Mouse (Mus musculus) cerebellum, postnatal 4 days (tissue): ENCODE results near the gene Hephl1.
"Not testable (repeated sequence)": the region's sequence is repeated elsewhere in the genome, so short reads cannot be mapped to it uniquely, and the experiment has no call there.

ENCODE experiments used
- DNase-seq, 2 experiments: peaks; one replicate each; pipeline ENCODE4 v3.0.0; 2022; ENCODE audit warnings: low spot score in 2 of 2, mixed read lengths in 1 of 2

Gene Hephl1

DNA sequence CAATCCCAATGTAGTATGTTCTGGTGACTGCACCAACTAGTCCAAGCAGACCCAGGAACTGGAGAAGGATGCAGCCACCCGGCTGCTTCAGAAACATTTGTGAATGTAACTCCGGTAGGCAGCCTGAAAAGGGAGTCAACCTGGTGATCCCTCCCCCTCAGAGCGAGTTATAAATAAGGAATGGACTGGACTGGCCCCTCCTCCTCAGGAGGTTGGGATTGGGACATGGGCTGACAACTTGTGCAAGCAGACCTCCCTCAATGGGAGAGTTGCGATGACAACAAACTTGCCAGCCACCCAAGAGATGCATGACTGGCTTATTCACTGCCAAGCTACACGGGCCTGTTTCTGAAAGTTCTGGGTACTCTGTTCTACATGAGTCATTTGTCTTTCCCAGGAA, at the start of gene Hephl1:
Gene Hephl1, minus strand, starts transcription at position 101 of the 400 bp plus-strand sequence.
- no peak for DNase-seq

DNA sequence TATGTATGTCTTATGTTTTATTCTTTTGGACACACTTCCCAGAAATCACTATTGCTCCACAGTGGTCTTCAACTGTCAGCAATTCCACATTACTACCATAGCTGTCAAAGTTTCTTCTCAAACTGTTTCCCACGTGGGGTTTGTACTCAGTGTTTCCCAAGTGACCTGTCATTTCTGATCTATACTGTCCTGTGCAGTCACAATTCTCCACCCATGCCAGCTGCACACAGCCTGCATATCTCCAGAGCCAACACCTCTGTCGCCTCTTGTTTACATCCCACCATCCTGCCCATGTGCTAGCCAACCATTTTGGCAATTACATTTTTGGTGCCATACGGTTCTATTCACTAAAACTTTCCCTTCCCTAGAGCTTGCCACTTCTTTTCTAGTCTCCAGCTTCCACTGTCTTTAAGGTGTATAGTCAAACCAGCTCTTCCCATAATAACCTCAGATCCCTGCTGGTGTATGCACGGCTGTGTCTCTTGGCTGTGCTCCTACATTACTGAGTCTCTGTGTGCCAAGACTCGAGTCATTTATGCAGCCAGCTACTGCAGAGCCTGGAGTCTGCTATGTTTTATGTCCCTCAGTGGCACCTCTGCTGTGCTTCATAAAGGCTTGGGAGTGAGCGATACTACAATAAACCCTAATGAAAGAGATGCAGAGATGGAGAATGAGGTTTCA, 37.5 kb upstream of the Hephl1 start:
- DNase-seq: no peak

- no peak for DNase-seq
Measured at GRCm38 (mm10) chr9:15140546-15140945, 28.6 kb upstream of the Hephl1 start.

DNA sequence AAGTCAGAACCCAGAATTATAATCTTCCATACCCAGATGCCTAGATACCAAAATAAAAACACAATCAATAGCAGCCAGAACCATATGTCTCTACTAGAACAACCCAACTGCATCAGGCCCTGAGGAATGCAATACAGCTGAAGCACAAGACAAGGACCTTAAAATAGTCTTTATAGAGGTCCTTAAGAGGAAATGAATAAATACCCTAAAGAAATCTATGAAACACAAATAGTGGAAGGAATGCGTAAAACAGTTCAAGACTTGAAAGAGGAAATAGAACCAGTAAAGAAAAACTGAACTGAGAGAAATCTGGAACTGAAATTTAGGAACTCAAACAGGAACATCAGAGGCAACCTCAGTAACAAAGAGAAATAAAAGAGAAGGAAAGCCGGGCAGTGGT, 14.0 kb upstream of the Hephl1 start:
- no peak for DNase-seq

- DNase-seq: no peak
Measured at GRCm38 (mm10) chr9:15122431-15122830, 10.5 kb upstream of the Hephl1 start.

- DNase-seq: no peak
Measured at GRCm38 (mm10) chr9:15120841-15121358, 9.0 kb upstream of the Hephl1 start.

DNA sequence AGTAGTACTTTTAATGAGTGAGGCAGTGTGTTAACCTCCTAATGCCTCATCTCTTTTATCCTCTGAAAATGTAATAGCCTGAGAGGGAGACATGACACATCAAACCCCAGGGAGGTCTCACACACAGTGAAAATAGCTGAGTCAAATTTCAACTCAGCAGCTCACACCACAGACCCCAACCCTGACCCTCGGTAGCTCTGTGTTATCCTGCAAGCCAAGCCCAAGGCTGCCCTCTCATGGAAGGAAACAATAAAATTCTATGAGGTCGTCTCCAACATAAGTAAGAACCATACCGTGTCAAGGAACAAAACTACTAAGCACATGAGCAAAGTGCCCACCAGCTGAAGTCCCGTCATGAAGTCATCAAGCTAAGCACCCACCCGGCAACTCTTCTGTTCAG, 8.3 kb upstream of the Hephl1 start:
- DNase-seq: no peak

DNA sequence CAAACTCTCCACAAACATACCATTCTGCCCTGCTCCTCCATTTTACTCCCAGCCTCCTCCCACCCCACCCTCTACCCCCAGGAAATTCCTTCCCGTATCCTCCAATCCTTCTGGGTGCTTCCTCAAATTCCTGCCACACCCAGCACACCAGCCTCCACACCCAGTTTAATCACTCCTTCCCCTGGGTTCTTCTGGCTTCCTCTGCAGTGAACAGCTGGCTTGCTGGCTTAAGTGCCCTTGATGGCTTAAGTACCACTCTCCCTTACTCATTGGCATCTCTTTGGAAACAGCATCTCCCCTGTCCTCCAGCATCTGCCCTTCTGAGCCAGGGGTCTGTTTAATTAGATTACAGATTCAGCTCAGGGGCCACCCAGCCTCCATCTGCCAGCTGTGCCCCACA, 7.6 kb upstream of the Hephl1 start:
- DNase-seq: no peak

DNA sequence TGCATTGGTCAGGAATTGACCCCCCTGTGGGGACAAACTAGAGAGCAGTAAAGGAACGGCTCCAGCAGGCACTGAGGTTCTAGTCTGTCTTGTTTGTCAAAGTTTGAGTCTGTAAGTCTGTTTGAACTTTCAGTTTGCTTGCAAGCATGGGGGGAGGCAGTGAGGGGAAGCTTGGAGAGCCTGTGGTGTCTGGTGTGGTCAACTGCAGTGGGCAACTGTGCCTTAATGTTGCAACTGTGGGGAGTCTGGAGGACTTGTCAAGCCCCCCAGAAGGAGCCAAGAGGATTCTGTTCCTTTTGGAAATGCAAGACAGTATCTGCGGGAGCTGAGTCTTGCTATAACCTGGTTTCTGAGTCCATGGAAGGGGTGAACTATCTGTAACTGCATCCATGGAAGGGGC, 4.3 kb upstream of the Hephl1 start:
- DNase-seq: no peak

DNA sequence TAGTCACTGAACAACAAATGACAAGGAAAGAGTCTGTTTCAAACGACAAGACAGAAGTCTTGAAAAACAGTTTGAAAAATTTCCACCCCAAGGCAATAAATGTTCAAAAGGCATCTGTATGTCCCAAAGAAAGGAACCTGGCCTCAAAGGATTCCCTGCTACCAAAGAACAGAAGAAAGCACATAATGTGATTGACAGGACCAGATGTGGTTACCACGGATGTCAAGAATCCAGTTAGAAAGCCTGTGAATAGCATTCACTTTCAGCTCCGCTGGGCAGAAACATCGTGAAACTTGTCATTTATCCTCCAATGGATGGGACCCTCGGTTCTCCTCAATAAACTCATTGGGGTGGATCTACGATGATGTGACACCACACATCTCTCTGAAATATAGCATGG, 2.2 kb upstream of the Hephl1 start:
- no peak for DNase-seq

- no peak for DNase-seq
Measured at GRCm38 (mm10) chr9:15108101-15108500, 3.8 kb downstream of the Hephl1 start.

DNA sequence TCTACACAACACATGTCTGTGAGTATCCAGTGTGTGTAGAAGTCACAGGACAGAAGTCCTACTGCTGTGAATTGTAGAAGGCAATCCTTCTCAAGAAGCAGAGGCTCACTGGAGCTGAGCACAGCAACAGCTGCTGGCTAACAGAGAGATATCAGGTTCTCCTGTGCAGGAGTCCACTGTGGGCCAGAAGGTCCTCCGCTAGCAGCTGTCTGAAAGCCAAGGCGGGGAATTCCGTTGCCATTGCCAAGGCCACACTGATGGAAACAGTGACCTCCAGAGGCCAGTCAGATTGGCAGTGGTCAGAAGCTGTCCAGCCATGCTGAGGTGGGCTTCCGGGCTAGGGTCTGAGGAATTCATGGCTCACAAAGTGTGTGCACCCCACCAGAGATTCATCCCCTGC, 6.8 kb downstream of the Hephl1 start:
- no peak for DNase-seq

DNA sequence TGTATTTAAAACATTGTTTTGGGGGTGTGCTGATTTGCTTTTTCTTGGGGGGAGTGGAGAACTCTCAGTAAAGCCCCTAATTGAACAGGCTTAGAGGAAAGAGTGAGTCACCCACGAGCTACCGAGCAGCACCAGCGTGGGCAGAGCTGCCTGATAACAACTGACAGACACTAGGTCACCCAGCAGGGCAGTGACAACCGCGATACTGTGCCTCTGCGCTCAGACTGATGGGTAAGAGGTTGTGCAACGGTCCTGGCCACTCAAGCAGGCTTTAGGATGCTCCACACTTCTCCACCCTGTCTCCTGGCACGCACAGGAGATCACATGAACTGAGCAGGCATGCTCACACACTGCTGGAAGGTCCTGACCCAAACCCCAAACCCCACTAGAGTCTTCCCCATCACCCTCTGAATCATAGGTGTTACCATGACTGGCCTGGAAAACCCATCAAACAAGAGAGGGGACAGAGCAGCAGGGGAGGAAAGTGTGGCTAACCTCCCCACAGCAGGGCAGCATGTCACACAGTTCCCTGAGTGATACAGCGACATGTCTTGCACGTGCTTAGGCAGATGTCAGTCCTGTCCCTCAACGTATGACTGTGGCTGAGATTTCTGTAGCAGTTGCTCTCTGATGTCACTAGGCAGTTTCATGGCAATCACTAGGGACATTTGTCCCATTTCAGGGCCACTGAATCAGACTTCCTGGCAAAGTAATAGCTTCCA, 8.2 kb downstream of the Hephl1 start:
- no peak for DNase-seq

DNA sequence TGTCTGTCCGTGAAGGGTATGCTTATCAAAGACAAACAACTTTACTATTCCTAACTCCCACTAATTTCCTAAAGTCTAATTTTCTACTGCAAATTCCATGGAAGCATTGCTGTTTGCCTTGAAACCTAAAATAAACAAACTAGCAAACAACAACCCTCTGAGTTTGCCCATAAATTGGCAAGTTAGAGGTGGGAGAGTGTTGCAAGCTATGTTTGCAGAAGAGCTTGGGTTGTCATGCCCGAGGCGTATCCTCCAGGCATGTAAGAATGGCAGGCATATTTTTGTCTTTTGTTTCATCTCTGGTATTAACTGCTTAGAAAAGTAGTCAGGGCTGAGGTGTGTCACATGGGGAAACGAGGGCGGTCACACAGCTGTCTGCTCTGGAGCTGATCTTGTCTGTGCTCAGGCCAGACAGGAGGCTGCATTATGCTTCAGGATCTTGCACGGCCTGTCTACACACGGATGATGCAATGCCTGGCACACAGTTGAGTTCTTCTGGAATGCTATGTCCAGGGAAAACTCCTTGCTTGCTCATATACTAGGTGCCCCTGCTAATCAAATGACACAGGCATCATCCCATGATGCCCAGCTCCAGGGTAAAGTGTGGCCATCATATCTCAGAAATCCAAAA, 10.3 kb downstream of the Hephl1 start:
- DNase-seq: no peak

- DNase-seq: not testable (repeated sequence)
Measured at GRCm38 (mm10) chr9:15098421-15098820, 13.5 kb downstream of the Hephl1 start.

- DNase-seq: no peak
Measured at GRCm38 (mm10) chr9:15097172-15097571, 14.7 kb downstream of the Hephl1 start.

GRCm38 (mm10) chr9:15096161-15096560, 15.7 kb downstream of the Hephl1 start:
- DNase-seq: no peak

GRCm38 (mm10) chr9:15095206-15095605, 16.7 kb downstream of the Hephl1 start:
- no peak for DNase-seq

- DNase-seq: no peak
Measured at GRCm38 (mm10) chr9:15068686-15069295, 43.1 kb downstream of the Hephl1 start.

DNA sequence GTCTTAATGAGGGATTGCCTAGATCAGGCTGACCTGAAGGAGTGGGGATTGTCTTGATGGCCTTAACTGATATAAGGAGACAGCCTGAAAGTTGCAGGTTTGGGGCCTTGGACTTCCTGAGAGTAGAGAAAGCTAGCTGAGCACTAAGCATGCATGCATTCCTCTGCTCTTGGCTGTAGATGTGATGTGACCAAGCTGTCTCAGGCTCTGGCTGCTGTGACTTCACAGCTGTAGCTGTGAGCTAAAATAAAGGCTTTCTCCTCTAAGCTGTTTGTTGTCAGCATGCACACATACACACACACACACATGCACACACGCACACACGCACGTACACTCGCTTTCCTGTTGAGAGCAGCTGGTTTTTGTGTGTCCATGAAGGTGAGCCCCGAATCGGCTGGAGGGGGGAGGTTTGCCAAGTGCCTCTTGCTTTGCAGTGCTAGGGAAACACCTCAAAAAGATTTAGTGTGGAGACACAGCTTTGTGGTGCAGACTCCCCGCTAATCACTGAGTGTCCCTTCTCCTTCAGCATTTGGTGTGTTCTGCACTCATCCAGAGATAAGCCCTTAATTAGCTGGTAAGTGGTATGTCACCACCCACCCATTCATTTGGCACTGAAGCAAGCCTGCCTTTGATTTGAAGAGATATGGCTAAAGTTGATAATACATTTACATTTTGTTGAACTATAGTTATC, 43.8 kb downstream of the Hephl1 start:
- DNase-seq: no peak

- DNase-seq: no peak
Measured at GRCm38 (mm10) chr9:15064176-15064575, 47.7 kb downstream of the Hephl1 start.

- DNase-seq: no peak
Measured at GRCm38 (mm10) chr9:15060847-15061246, 51.1 kb downstream of the Hephl1 start.
